Mouse (Mus musculus) brain, embryonic 14.5 days (tissue): ENCODE measurements around the gene Zfp768.

ENCODE experiments used
- CTCF ChIP-seq: fragments of 200-500 bp; IDR thresholded peaks from 2 replicates; pipeline ENCODE4 v1.5.1; 2012; ENCODE audit warnings: inconsistent platforms, mild to moderate bottlenecking, moderate library complexity, borderline replicate concordance; ENCODE audit not compliant: insufficient read depth, insufficient read length; ENCODE audit errors: extremely low read depth
- POLR2A ChIP-seq: fragments of 200-500 bp; IDR thresholded peaks from 2 replicates; pipeline ENCODE4 v1.6.1; 2012; ENCODE audit warnings: mild to moderate bottlenecking, inconsistent platforms, borderline replicate concordance; ENCODE audit not compliant: poor library complexity, insufficient read depth, insufficient read length, severe bottlenecking; ENCODE audit errors: extremely low read depth

GRCm38 (mm10) chr7:127296098-127296497 is 49.3 kb downstream of the Zfp768 start, which contains the start of gene Itgal:
- TF ChIP-seq POLR2A, result no peak
- no peak for TF ChIP-seq CTCF
